Mouse (Mus musculus) mesoderm, embryonic 11.5 days (tissue): ENCODE measurements at regions not wholly inside any gene's neighbourhood (a gene's known extent, or its start where the extent isn't known, plus 50 kb on each side); places are given as distances from the start of the nearest gene placed in this dataset.

Experiments
- DNase-seq: peaks from one replicate; pipeline ENCODE4 v3.0.0-alpha.2; 2012; ENCODE audit warnings: low read depth, low spot score

GRCm38 (mm10) chr6:16575875-16576274 is 322.4 kb downstream of the Tfec start:
- no peak for DNase-seq

- DNase-seq: peak; percentile 26
Observed at GRCm38 (mm10) chr6:16572828-16573227, 325.4 kb downstream of the Tfec start.

GRCm38 (mm10) chr6:16551945-16552673 is 346.1 kb downstream of the Tfec start:
- no peak for DNase-seq

- DNase-seq: no peak
Observed at GRCm38 (mm10) chr6:16551131-16551530, 347.1 kb downstream of the Tfec start.

GRCm38 (mm10) chr6:16550445-16550844 is 347.8 kb downstream of the Tfec start:
- no peak for DNase-seq

- no peak for DNase-seq
Observed at GRCm38 (mm10) chr6:16514054-16514453, 384.2 kb downstream of the Tfec start.

GRCm38 (mm10) chr6:16513541-16513940 is 384.7 kb downstream of the Tfec start:
- no peak for DNase-seq

- DNase-seq: no peak
Observed at GRCm38 (mm10) chr6:16503836-16504235, 394.4 kb downstream of the Tfec start.

GRCm38 (mm10) chr6:16487015-16487630 is 411.1 kb downstream of the Tfec start:
- DNase-seq: no peak

GRCm38 (mm10) chr6:16483295-16483694 is 414.9 kb downstream of the Tfec start:
- DNase-seq: no peak

GRCm38 (mm10) chr6:16468693-16469375 is 429.4 kb downstream of the Tfec start:
- no peak for DNase-seq

- DNase-seq: no peak
Observed at GRCm38 (mm10) chr6:16458279-16458678, 440.0 kb downstream of the Tfec start.
